Mouse (Mus musculus): ENCODE results near the gene Fgfr2.

- TF ChIP-seq CHD2 (IDR thresholded peaks at IDR 0.05; ENCODE audit: low read depth, low read length) (no peak), ZC3H11A (IDR thresholded peaks at IDR 0.05; ENCODE audit: borderline replicate concordance, low read depth, low read length) (no peak), HCFC1 (IDR thresholded peaks at IDR 0.05; ENCODE audit: borderline replicate concordance, insufficient read depth, low read length) (no peak), MAFK (IDR thresholded peaks at IDR 0.05; ENCODE audit: insufficient read depth, low read depth, low read length) (no peak), ZNF384 (IDR thresholded peaks at IDR 0.05; ENCODE audit: low read depth, low read length) (no peak)
These were observed 876.1 kb downstream of the Fgfr2 start for GRCm38 (mm10) chr7:132247091-132247490.
